Mouse (Mus musculus) MEL (cell line): ENCODE results near the gene Med27. TPM values are rescaled to one million over a fixed set of nuclear protein-coding genes. Genes with fewer than 3 reads are reported as not detected.

Experiments
- DNase-seq: peaks from one replicate; pipeline ENCODE4 v3.0.0; 2011; ENCODE audit warnings: low read depth, low spot score
- H3K27ac ChIP-seq: 2 replicates; pipeline ENCODE4 v1.5.1; 2012; ENCODE audit warnings: low read depth, mild to moderate bottlenecking, control low read depth, low read length, moderate library complexity; ENCODE audit not compliant: control insufficient read depth
- H3K27me3 ChIP-seq, 2 experiments: fragments of 150-350 bp in 1 of 2; sonication (generic) in 1 of 2; 2 replicates each; pipeline ENCODE4 v1.6.1; 2012; ENCODE audit warnings: low read length in 2 of 2, mild to moderate bottlenecking in 2 of 2, improper control_type of control experiment in 1 of 2, moderate library complexity in 1 of 2; ENCODE audit not compliant: insufficient read depth in 2 of 2, control insufficient read depth in 1 of 2
- H3K36me3 ChIP-seq, 2 experiments: 2 replicates each; pipeline ENCODE4 v1.6.1; 2012 to 2014; ENCODE audit warnings: low read length in 2 of 2, improper control_type of control experiment in 1 of 2, inconsistent platforms in 1 of 2, mild to moderate bottlenecking in 1 of 2; ENCODE audit not compliant: insufficient read depth in 2 of 2, control insufficient read depth in 1 of 2
- H3K4me1 ChIP-seq, 2 experiments: fragments of 150-350 bp in 1 of 2; sonication (generic) in 1 of 2; 2 replicates each; pipeline ENCODE4 v1.6.1; 2012; ENCODE audit warnings: low read length in 2 of 2, improper control_type of control experiment in 1 of 2, mild to moderate bottlenecking in 1 of 2; ENCODE audit not compliant: insufficient read depth in 2 of 2, control insufficient read depth in 1 of 2
- H3K4me3 ChIP-seq, 2 experiments: fragments of 150-350 bp in 1 of 2; sonication (generic) in 1 of 2; 2 replicates each; pipeline ENCODE4 v1.5.1; 2012; ENCODE audit warnings: low read depth in 2 of 2, low read length in 2 of 2, mild to moderate bottlenecking in 2 of 2, moderate library complexity in 2 of 2, control low read depth in 1 of 2, improper control_type of control experiment in 1 of 2; ENCODE audit not compliant: control insufficient read depth in 1 of 2, insufficient read depth in 1 of 2
- H3K79me2 ChIP-seq: 2 replicates; pipeline ENCODE4 v1.6.1; 2012; ENCODE audit warnings: mild to moderate bottlenecking, low read length, moderate library complexity; ENCODE audit not compliant: control insufficient read depth, poor library complexity, insufficient read depth
- H3K9ac ChIP-seq: 2 replicates; pipeline ENCODE4 v1.6.1; 2012; ENCODE audit warnings: low read depth, mild to moderate bottlenecking, control low read depth, low read length, moderate library complexity; ENCODE audit not compliant: control insufficient read depth, poor library complexity, severe bottlenecking
- H3K9me3 ChIP-seq: fragments of 150-350 bp; sonication (generic); replicated peaks from 2 replicates; pipeline ENCODE4 v1.6.1; 2012; ENCODE audit warnings: mild to moderate bottlenecking, low read length, improper control_type of control experiment, moderate library complexity; ENCODE audit not compliant: insufficient read depth
- CHD1 ChIP-seq: IDR thresholded peaks from 2 replicates; pipeline ENCODE4 v1.6.1; 2012; ENCODE audit warnings: low read depth, mild to moderate bottlenecking, inconsistent platforms, low read length, improper control_type of control experiment
- CHD2 ChIP-seq: IDR thresholded peaks from 2 replicates; pipeline ENCODE4 v1.6.1; 2011; ENCODE audit warnings: low read length, improper control_type of control experiment
- CTCF ChIP-seq, 3 experiments: IDR thresholded peaks in 2 of 3; conservative IDR thresholded peaks in 1 of 3; 2 replicates each; pipeline ENCODE4 v1.5.1; 2011 to 2012; ENCODE audit warnings: low read length in 3 of 3, low read depth in 2 of 3, mild to moderate bottlenecking in 2 of 3, improper control_type of control experiment in 1 of 3, inconsistent platforms in 1 of 3, mixed read lengths in 1 of 3, moderate library complexity in 1 of 3; ENCODE audit not compliant: control insufficient read depth in 1 of 3, insufficient read depth in 1 of 3, poor library complexity in 1 of 3, severe bottlenecking in 1 of 3
- ELF1 ChIP-seq: IDR thresholded peaks from 2 replicates; pipeline ENCODE4 v1.6.1; 2014; ENCODE audit warnings: low read depth, mild to moderate bottlenecking, inconsistent platforms, low read length, improper control_type of control experiment, moderate library complexity
- EP300 ChIP-seq, 2 experiments: IDR thresholded peaks; 2 replicates each; pipeline ENCODE4 v1.6.1; 2011; ENCODE audit warnings: improper control_type of control experiment in 2 of 2, low read length in 2 of 2, low read depth in 1 of 2, mild to moderate bottlenecking in 1 of 2
- ETS1 ChIP-seq: IDR thresholded peaks from 2 replicates; pipeline ENCODE4 v1.6.1; 2012; ENCODE audit warnings: low read depth, mild to moderate bottlenecking, inconsistent platforms, low read length, improper control_type of control experiment, moderate library complexity
- GATA1 ChIP-seq: IDR thresholded peaks from 2 replicates; pipeline ENCODE4 v1.6.1; 2011; ENCODE audit warnings: low read depth, low read length, improper control_type of control experiment
- KAT2A ChIP-seq: conservative IDR thresholded peaks from 2 replicates; pipeline ENCODE4 v1.6.1; 2012; ENCODE audit warnings: low read depth, low read length, improper control_type of control experiment, inconsistent platforms
- MAFK ChIP-seq: IDR thresholded peaks from 2 replicates; pipeline ENCODE4 v1.6.1; 2011; ENCODE audit warnings: low read depth, mild to moderate bottlenecking, low read length, improper control_type of control experiment, borderline replicate concordance
- MAZ ChIP-seq: IDR thresholded peaks from 2 replicates; pipeline ENCODE4 v1.6.1; 2012; ENCODE audit warnings: low read depth, mild to moderate bottlenecking, inconsistent platforms, low read length, improper control_type of control experiment
- MEF2A ChIP-seq: IDR thresholded peaks from 2 replicates; pipeline ENCODE4 v1.6.1; 2014; ENCODE audit warnings: low read depth, mild to moderate bottlenecking, inconsistent platforms, low read length, improper control_type of control experiment; ENCODE audit not compliant: poor library complexity, insufficient replicate concordance, severe bottlenecking; ENCODE audit errors: extremely low read depth
- MXI1 ChIP-seq: IDR thresholded peaks from 2 replicates; pipeline ENCODE4 v1.6.1; 2011; ENCODE audit warnings: mild to moderate bottlenecking, low read depth, low read length, improper control_type of control experiment
- MYC ChIP-seq: IDR thresholded peaks from 2 replicates; pipeline ENCODE4 v1.6.1; 2011; ENCODE audit warnings: low read depth, mild to moderate bottlenecking, low read length, improper control_type of control experiment, moderate library complexity
- NRF1 ChIP-seq: IDR thresholded peaks from 2 replicates; pipeline ENCODE4 v1.6.1; 2014; ENCODE audit warnings: low read depth, mild to moderate bottlenecking, inconsistent platforms, low read length, improper control_type of control experiment, moderate library complexity; ENCODE audit not compliant: poor library complexity, insufficient read depth, severe bottlenecking
- POLR2AphosphoS2 ChIP-seq: IDR thresholded peaks from 2 replicates; pipeline ENCODE4 v1.6.1; 2011; ENCODE audit warnings: low read length, improper control_type of control experiment
- POLR2AphosphoS5 ChIP-seq: IDR thresholded peaks from 2 replicates; pipeline ENCODE4 v1.6.1; 2012; ENCODE audit warnings: low read depth, borderline replicate concordance, mild to moderate bottlenecking, inconsistent platforms, low read length, moderate library complexity, mixed read lengths
- SIN3A ChIP-seq: IDR thresholded peaks from 2 replicates; pipeline ENCODE4 v1.6.1; 2012; ENCODE audit warnings: low read length, improper control_type of control experiment, inconsistent platforms
- SMC3 ChIP-seq: IDR thresholded peaks from 2 replicates; pipeline ENCODE4 v1.6.1; 2011; ENCODE audit warnings: low read depth, low read length, improper control_type of control experiment
- TAL1 ChIP-seq: IDR thresholded peaks from 2 replicates; pipeline ENCODE4 v1.6.1; 2012; ENCODE audit warnings: mild to moderate bottlenecking, inconsistent platforms, low read length, moderate library complexity, mixed read lengths
- TBP ChIP-seq: IDR thresholded peaks from 2 replicates; pipeline ENCODE4 v1.8.0; 2011; ENCODE audit warnings: low read depth, low read length, improper control_type of control experiment
- TCF12 ChIP-seq: IDR thresholded peaks from 2 replicates; pipeline ENCODE4 v1.6.1; 2014; ENCODE audit warnings: low read depth, mild to moderate bottlenecking, inconsistent platforms, low read length, improper control_type of control experiment, moderate library complexity
- USF1 ChIP-seq: IDR thresholded peaks from 2 replicates; pipeline ENCODE4 v1.6.1; 2014; ENCODE audit warnings: low read depth, mild to moderate bottlenecking, inconsistent platforms, low read length, improper control_type of control experiment, moderate library complexity
- ZKSCAN1 ChIP-seq: IDR thresholded peaks from 2 replicates; pipeline ENCODE4 v1.6.1; 2012; ENCODE audit warnings: low read depth, mild to moderate bottlenecking, inconsistent platforms, low read length, improper control_type of control experiment, moderate library complexity
- ZNF384 ChIP-seq: IDR thresholded peaks from 2 replicates; pipeline ENCODE4 v1.6.1; 2012; ENCODE audit warnings: low read depth, mild to moderate bottlenecking, inconsistent platforms, low read length, improper control_type of control experiment
- polyA plus RNA-seq, 2 experiments: library from polyadenylated mRNA; stranded (reverse) in 1 of 2; unstranded in 1 of 2; fragments of >175 nt in 1 of 2; fragments of >200 nt in 1 of 2; gene quantifications; 2 replicates each; pipeline versions ENCODE4 v1.2.1 to v1.2.4; 2012; ENCODE audit warnings: low replicate concordance in 2 of 2, low read depth in 1 of 2; ENCODE audit not compliant: insufficient read length in 2 of 2, insufficient read depth in 1 of 2, missing spikeins in 1 of 2
- total RNA-seq: library from RNA; depleted of rRNA; stranded (reverse); fragments of 300-350 nt; gene quantifications from 2 replicates; pipeline ENCODE4 v1.2.3, GENCODE M21; 2012

Med27 gene
- total and polyA plus RNA-seq, 3 experiments = 46.3 to 46.9 TPM; not detected in 1

DNA sequence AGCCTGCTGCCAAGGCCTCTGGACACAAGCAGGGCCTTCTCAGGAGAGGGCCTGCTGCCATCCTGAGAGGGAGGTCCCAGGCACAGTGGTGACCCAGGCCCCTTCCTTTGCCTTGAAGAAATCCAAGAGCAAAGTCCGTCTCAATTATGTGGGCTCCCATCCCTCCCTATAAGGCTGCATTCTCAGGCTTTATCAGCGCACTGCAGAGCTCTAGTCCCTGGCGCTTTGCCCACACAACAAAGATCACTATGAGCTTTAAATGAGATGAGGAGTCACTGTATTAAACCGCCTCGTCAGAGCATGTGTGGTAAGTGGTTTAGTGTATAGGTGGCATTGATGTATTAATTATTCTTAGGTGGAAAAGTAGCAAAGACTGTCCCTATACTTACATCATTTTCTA, 85.9 kb downstream of the Med27 start:
- TF ChIP-seq SIN3A (peak; percentile 34; the same call in 1 of the 2 replicates), CHD2 (no peak), NRF1 (no peak), CTCF (IDR thresholded peaks at IDR 0.05 in 2 of 3, conservative IDR thresholded peaks at IDR 0.05 in 1 of 3; ENCODE audit: control insufficient read depth in 1 of 3, insufficient read depth in 1 of 3, low read depth in 2 of 3, low read length in 3 of 3, poor library complexity in 1 of 3, severe bottlenecking in 1 of 3) (no peak), GATA1 (peak; percentile 91), MYC (no peak), USF1 (no peak), POLR2AphosphoS2 (no peak), ZKSCAN1 (no peak), EP300 (IDR thresholded peaks at IDR 0.05; ENCODE audit: low read depth in 1 of 2, low read length in 2 of 2) (peak; percentile 77 to 81; a peak in 3 of 4 replicates), ELF1 (no peak), POLR2AphosphoS5 (no peak), TAL1 (peak; percentile 91), SMC3 (no peak), TBP (no peak), KAT2A (no peak), CHD1 (no peak), MXI1 (no peak), MEF2A (no peak), TCF12 (peak; percentile 90), ETS1 (peak; percentile 63; the same call in 1 of the 2 replicates), MAZ (no peak), MAFK (no peak), ZNF384 (no peak)
- DNase-seq = peak; percentile 93
- H3K36me3 ChIP-seq = peaks cover 0 to 11% of the 10 kb centered on the region in 2 experiments; a peak in 2 of 4 replicates

More for the DNA sequence above, 85.9 kb downstream of the Med27 start:
- H3K9ac ChIP-seq = no peak overlapping the region
- H3K4me1 ChIP-seq = peaks cover 7 to 14% of the 10 kb centered on the region in 2 experiments
- no peaks in the 10 kb centered on the region for H3K9me3 ChIP-seq
- H3K4me3 ChIP-seq = no peak overlapping the region
- no peaks in the 10 kb centered on the region for H3K79me2 ChIP-seq
- no peak overlapping the region for H3K27ac ChIP-seq
- no peaks in the 10 kb centered on the region for H3K27me3 ChIP-seq
